Mouse (Mus musculus): ENCODE data around the gene Ldb2.

Ldb2 gene

DNA sequence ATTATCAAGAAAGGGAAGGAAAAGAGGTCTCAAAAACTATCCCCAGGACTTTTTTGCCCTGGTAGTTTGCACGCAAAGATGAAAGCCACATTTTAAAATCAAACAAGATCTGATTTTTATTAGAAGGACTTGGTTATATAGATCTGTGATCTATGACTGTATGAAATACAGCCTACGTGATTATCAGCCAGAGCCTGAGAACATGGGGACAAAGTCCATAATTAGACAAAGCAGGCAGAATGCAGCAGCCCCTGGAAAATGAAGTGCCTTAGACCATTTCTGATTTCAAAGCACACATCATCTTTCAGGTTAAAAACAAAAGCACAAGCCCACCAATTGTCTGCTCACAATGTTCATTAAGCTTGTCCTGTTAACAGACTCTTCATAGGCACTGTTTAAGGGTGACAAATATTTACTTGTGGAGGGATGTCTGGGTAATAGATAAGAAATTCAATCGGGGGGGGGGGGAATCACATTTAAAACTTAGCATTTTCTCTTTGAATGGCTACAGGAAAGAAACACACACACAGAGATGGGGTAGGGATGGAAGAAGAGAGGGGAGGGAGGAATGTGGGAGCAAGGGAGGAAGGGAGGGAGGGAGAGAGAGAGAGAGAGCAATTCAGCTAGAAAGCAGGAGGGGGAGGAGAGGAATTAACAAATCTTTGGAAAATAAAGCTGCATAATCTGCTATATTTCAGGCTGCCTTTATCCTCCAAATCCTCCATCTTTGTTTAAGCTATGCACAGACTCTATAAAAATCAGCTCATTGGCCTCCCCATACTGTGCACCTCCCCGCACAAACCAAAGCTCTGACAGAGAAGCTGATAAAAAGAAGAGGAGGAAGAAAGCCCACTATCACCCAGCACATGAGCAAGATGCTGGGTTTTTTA is 153.3 kb downstream of the Ldb2 start:
- DNase-seq (ENCODE audit: low spot score in 2 of 2), result no peak

DNA sequence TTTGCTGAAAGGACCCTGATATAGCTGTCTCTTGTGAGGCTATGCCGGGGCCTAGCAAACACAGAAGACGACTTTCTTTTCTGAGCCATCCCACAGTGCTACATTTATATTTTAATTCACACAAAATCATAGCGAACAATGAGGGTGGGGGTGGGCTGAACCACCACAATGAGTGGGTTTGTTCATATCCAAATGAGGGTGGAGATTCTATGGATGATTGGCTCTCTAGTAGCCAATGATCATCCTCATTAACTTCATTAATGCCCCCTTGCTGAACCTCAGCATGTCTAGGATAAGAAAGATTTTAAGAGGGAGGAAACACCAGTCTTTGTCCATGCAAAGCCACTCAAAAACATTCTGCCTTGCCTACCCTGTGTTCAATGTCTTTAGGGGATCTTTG is 156.4 kb downstream of the Ldb2 start:
- no peak for DNase-seq (ENCODE audit: low spot score in 2 of 2)

DNA sequence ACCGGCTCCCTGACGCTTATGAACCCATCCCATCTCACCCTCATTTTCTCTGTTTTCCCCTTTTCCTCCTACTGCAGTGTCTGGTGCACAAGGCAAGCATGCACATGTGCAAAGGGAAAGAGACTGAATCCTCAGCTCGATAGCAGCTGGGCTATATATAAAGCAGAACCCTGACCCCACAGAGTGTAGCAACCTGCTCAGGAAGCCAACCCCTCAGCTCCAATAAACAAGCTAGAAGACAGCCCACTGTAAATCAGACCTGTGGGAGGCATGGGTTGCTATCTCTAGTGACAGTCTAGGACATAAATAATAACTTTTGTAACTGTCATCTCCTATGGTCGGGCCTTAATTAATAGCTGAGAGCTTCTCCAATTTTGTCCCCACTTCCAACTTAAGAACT is 158.4 kb downstream of the Ldb2 start:
- no peak for DNase-seq (ENCODE audit: low spot score in 2 of 2)

DNA sequence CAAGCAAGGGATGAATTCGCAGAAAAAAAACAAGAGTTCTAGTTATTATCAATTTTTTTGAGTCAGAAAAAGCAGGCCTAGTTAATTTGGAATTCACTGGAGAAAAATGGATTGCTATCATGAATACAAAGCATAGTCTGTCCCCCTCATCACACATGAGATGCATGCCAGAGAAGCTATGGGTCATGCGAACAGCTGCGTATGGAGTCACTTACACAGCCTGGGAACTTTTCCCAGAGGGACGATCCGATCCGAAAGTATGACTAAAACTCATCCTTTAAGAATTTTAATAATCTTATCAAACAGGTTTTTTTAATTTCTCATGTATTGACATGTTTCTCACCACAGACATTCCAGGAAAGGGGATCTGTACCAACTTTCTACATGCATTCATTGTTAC is 163.9 kb downstream of the Ldb2 start:
- DNase-seq (ENCODE audit: low spot score in 2 of 2), result no peak

DNA sequence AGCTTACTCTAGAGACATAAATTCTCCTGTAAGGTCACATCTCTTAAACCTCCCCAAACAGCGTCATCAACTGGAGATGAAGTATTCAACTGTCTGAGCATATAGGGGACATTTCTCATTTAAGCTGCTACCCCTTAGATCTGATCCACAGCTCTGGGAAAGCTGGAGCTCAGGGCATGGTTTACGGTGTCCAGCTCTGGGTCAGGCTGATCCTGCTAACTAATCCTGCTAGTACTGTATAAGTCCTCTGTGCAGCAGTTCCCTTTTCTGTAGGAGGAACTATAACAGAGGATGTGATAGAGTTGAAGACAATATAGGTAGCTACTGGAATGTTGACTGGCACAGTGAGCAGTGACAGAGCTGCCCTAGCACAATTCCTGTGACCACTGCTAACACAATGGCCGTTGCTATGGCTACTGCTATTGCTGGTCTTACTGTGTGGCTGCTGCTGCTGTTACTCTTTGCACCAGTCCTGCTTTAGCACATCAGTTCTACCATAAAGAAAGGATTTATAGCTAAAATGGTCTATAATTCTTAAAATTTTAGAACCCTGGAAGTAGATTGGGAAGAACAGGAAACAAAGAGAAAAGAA is 170.3 kb downstream of the Ldb2 start:
- no peak for DNase-seq (ENCODE audit: low spot score in 2 of 2)

DNA sequence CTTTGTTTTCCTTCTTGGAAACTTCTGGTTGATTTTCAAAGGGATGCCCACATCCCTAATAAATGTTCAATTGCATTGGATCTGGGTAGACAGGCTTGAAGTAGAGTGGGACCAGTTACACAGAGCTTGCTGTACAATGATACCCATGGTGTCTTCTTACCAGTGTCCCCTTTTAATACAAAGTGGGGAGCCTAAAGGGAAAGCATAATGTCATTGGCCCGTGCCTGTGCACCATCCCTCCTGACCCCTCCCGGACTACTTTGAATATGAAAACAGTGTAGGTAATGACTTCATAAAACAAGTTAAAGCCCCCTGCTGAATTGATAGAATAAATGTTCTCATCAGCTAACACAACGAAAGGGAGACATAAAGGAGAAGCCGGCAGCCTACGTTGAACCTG is 172.0 kb downstream of the Ldb2 start:
- DNase-seq (ENCODE audit: low spot score in 2 of 2), result no peak

DNA sequence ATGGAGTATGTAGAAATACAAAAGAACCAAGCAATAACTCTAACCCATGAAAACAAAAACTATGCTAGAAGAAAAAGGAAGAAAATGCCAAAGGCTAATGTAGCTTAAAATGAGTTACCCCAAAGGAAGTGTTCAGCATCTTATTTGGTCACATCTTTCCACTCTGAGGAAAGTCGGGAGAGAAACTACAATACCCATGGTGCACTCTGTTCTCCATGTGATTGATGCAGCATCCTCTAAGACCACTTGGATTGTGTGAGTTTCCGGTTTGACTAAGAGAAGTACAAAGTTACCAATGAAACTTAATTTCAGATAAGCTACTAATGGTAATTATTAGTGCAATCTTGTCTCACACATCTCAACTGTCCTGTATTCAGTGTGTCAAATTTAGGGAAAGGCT is 172.6 kb downstream of the Ldb2 start:
- no peak for DNase-seq (ENCODE audit: low spot score in 2 of 2)

DNA sequence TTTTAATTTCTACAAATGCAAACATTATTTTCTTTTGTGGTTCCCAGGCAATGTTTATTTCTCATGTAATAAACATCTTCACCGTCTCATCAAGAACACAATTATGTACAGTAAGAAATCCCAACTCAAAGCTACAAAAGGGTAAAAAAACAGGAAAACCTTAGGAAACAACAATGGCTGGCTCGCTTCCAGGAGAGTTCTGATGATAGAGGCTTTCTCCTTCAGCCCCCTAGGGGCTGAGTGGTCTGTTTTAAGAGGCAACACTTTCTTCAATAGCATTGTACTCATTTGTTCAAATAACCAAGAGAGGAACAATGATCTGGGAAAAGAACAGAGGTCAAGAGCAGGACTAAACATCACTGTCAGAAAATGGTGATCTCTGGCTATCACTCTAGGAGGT is 173.4 kb downstream of the Ldb2 start:
- no peak for DNase-seq (ENCODE audit: low spot score in 2 of 2)

DNA sequence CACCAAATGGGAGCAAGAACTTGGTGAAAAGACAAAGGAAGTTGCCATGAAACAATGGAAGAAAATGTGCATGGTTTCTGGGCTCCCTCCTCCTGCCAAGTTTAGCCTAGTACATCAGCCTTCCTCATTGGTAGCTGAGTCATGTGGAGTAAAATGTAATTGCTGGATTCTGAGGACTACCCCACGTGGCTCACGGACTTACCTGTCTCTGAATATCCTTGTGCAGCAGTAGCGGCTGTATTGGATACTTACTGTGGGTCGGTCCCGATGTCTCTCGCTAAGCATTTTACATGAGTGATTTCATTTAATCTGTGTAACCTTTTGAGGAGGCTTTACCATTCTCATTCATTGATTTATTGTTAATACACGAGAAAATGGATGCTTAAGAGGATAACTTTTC is 183.8 kb downstream of the Ldb2 start:
- DNase-seq (ENCODE audit: low spot score in 2 of 2), result no peak

DNA sequence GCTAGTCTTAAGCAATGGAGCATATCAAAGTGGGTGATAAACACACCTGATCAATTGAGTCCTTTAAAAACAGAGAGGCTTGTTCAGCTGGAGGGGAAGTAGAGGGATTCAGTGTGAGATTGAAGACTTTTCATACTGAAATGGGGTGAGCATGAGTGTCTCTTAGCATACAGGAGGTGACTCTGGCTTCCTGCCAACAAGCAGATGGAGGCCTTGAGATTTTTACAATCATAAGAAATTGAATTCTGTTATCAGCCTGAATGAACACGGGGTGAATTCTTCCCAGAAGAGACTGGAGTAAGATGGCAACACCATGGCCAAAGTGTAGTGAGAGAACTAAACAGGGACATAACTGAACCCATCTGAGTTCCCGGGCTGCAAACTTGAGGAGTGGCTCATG is 190.6 kb downstream of the Ldb2 start:
- no peak for DNase-seq (ENCODE audit: low spot score in 2 of 2)

DNA sequence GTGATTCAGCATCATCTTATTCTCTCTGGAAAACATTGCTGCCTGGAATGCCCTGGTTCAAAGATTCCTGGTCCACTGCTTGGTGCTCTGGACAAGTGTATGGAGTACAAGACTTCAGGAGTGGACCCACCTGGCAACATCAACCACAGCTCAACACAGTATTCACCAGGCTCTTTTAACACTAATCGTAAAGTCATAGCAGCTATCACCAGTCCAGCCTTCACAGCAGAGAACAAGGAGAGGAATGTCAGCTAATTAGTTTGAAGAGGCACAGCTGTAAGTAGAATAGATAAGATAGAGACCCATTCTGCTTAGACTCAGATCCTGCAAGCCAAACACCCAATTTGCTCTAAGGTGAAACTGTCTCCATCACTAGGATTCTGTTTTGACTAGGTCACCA is 198.1 kb downstream of the Ldb2 start:
- no peak for DNase-seq (ENCODE audit: low spot score in 2 of 2)

DNA sequence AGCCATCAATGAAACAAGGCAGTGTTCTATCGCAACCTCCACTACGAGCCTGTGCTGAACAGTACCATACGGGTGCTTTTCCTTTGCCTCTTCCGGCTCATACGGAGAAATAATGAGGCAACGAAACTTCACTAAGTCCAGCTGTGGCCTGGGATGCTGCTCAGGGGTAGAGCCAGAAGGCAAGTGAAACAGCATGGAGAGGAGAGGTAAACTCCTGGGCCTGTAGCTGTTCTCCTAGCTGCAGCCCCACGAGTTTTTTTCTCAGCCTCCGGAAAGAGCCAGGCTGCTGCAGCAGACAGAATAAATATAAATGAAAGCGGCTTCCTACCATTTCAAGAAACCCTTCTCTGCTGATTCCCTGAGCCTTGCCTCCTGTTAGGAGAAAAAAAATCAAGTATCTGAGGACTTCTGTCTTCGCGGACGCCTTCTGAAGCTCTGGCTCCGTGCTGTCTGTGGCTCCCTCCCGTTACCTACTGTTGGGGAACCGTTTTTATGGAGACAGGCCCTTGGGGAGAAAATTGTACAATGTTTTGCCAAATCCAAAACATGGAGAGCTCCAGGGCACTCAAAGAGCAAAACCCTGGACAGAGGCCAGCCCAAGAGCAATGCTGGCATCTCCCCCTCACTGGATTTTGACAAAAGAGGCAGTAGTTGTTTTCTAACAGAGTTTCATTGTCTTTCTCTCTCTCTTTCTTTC is 205.8 kb downstream of the Ldb2 start:
- DNase-seq (ENCODE audit: low spot score in 2 of 2), result peak in 1 of 2 experiments; percentile 34

DNA sequence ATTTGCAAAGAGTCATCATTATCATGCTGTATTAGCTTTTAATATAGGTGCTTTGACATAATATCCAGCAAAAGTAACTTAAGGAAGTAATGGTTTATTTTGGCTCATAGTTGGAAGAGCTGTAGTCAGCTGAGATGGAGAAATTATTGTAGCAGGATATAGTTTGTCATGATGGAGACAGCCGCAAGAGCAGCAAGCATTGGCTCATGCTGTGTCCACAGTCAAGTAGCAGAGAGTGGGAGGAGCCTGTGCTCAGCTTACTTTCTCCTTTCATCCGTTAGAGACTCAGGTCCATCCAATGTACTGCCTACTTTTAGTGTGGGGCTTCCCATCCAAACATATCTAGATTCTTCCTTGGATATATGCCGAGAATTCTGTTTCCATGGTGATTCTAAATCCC is 208.7 kb downstream of the Ldb2 start:
- DNase-seq (ENCODE audit: low spot score in 2 of 2), result no peak

DNA sequence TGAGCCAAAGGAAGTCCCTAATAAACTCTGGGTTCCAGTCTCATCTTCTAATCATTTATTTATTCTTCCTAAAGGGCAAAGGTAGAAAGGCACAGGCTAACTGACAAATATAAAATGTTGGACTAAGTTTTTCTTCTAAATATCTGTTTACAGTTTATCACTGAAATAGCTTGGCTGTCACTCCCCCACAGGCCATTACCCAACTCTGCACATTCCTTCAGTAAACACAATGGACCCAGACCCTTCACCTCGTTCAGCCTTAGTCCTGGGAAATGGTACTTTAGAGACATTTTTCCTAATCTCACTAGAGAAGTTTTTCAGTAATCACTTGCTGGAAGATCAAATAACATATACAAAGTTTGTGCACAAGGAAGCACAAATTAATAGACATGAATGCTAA is 210.2 kb downstream of the Ldb2 start:
- no peak for DNase-seq (ENCODE audit: low spot score in 2 of 2)

DNA sequence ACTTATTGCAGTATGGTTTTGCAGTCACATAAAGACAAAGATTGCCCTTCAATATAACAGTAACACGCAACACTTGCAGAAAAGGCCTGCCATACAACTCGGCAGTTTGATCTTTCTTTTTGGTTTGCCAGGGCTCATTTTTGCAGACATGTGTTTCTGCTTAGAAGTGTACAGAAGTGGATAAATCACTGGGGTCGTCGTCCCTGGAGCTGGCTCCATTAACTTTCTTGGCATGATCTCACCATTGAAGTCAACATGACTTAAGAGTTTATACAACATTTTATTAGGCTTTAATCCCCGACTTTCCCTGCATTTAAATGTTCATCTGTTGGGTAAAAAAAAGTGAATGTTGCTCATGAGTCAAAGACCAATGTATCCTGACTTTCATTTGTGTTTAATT is 212.9 kb downstream of the Ldb2 start:
- DNase-seq (ENCODE audit: low spot score in 2 of 2), result no peak

DNA sequence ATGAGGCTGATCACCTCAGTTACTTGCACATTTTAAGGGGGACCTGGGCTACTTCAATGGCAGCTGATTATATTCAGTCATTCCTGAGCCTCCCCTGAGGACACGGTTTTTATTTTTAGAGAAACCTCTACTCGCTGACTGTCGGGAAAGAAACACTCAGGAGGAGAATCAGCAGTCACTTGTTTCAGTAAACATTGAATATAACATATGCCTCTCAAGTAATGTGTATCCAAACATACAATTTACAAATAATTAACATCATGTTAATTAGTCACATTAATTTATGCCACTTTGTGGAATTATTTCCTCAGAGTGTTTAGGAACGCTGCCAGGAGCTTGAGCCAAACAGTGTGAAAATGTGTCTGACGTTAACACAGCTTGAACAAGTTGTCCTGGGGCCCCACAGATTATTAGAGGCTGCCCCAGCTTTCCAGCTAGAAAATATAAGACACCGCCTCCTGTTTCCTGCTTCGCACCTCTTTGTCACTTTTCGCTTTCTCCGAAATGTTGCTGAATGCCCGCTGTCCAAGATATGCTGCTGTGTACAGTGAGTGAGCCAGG is 219.5 kb downstream of the Ldb2 start:
- peak in 1 of 2 experiments; percentile 7 for DNase-seq (ENCODE audit: low spot score in 2 of 2)

DNA sequence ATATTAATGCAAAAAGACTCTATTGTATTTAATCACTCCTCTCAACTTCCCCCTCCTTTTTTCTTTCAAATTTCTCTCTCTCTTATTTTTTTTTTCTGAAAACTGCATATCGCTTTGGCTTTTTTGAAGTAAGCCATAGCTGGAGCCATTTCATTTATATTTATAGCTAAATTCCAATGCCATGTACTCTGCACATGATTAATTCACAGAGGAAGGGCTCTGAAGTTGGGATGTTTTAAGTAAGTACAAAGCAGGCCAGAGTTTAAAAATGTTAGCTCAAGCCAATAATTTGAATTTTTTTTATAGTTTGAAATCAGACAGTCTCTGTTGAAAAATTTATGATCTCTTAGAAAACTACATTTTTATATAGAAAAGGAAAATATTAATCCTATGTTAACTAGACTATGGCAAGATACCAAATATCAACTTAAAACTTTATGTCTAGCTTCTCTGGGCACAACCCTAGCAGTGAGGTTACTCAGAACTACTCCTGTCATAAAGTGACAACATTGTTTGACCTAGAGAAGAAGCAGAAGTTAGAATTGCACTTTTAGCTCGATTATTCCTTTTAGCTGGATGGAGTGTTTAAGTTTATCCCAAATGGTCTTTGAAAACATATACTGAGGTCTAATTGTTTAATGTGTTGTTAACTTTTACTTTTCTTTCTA is 222.7 kb downstream of the Ldb2 start:
- no peak for DNase-seq (ENCODE audit: low spot score in 2 of 2)

DNA sequence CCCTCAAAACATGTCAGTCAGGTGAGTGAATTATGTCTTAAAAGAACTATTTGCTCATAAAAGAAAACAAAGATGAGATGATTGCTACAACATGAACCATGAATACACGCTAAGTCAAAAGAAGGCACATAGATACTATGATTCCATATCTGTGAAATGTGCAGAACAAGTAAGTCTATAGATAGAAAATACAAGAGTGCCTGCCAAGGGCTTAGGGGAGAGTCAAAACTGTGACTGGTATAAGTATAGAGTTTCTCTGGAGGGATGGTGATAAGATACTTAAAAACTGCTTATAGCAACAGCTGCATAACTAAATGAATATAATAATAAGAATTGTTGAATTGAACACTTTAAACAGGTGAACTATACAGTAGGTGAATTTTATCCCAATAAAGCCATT is 224.8 kb downstream of the Ldb2 start:
- DNase-seq (ENCODE audit: low spot score in 2 of 2), result no peak

DNA sequence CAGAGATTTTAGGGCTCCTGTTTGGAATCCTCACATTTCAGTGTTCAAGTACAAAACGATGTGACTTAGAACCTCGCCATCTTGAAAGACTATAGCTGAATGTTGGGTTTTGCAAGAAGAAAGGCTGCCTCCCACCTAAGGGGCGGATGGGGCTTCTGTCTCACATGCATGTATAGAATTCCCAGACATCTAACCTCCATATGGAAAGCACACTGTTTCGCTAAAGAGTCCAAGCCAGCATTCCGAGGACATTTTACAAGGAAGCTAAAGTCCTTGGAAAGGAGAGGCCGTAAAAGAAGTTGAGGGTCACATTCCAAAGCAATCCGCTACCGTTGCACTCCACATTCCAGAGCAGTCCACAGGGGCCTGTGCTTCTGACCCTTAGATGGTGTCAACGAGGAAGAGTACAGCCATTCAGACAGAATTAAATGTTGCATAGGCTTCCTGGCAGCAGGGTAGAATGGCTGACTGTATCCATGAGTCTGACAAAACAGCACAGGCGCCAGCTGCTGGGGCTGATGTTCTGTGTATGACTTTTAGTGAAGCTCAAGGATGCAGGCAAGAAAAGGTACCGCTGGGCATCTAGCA is 245.6 kb downstream of the Ldb2 start:
- DNase-seq (ENCODE audit: low spot score in 2 of 2), result no peak

DNA sequence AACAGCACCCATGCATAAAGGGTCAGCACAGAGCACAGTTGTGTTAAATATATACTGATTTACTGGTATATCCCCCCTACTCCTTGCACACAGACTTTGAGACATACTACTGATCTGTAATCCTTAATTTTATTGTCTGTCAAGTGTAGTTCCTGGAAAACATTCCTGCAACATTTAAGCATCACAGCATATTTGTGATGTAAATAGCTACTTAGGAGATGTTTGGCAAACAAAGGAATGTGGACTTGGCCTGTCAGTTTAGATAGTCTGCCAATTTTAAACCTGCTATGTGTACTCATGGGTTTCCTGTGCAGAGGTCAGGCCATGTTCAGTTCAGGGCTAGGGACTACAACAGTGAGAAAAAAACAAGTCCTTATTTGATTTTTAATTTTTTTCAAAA is 246.3 kb downstream of the Ldb2 start:
- no peak for DNase-seq (ENCODE audit: low spot score in 2 of 2)

DNA sequence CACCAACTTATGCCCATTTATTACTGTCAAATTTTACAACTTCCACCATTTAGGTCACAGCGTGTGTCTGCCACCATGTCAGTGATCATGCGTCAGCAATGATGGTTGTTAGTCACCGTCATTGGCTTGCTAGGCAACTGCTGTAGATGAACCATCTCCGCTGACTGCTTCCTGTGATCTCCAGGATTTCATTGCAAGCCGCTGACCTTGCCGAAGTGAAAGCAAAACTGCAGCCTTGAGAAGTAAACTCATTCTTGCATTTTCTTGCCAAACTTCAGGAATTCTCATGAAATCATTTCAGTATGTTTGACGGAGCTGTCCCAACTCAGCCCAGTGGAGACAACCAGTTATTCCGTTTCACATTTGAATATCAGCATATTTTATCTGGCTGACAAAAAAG is 247.4 kb downstream of the Ldb2 start:
- no peak for DNase-seq (ENCODE audit: low spot score in 2 of 2)

DNA sequence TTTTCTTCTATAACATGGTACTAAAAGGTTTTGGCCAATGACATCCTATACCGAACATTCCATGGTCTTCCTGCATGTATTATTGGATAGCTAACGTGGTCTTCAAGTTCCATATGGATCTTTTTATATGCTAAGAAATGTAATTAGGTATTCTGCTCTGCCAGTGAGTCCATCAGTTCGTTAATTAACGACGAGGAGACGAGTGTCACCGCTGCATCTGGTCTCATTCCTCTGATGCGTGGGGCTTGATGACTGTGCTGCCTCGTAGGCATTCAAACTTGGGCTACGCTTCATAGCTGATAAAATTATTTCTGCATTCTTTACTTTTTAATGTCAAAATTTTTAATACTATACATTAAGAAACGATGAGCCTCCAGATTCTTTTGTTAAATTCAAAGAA is 251.0 kb downstream of the Ldb2 start:
- no peak for DNase-seq (ENCODE audit: low spot score in 2 of 2)
